Mouse (Mus musculus) heart, postnatal 36 days (tissue): ENCODE measurements at regions not wholly inside any gene's neighbourhood (a gene's known extent, or its start where the extent isn't known, plus 50 kb on each side); places are given as distances from the start of the nearest gene placed in this dataset.

Source experiments
- DNase-seq, 2 experiments: peaks; one replicate each; pipeline ENCODE4 v3.0.0; 2021 to 2022
- intact Hi-C: fragments of 180-260 bp; cut with DNase I; formaldehyde crosslinking; loops from one replicate; pipeline ENCODE4 v1.15.1; 2025

DNA sequence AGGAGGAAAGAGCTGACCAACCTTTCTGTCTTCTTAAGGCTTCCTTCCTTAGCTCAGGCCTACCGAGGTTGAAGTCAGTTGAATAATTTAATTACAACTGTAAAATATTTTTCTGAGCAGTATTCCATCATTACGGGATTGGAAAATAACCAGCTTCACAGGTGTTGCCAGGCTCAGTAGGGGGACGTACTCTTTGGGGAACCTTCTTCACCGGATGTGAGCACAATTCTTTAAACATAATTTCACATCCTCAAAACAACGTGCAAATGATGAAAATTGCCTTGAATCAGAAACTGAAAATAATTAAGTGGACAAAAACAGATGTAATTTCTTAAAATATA lies 515.9 kb downstream of the Tns3 start:
- DNase-seq: no peak
- intact Hi-C loops: no loop called here

DNA sequence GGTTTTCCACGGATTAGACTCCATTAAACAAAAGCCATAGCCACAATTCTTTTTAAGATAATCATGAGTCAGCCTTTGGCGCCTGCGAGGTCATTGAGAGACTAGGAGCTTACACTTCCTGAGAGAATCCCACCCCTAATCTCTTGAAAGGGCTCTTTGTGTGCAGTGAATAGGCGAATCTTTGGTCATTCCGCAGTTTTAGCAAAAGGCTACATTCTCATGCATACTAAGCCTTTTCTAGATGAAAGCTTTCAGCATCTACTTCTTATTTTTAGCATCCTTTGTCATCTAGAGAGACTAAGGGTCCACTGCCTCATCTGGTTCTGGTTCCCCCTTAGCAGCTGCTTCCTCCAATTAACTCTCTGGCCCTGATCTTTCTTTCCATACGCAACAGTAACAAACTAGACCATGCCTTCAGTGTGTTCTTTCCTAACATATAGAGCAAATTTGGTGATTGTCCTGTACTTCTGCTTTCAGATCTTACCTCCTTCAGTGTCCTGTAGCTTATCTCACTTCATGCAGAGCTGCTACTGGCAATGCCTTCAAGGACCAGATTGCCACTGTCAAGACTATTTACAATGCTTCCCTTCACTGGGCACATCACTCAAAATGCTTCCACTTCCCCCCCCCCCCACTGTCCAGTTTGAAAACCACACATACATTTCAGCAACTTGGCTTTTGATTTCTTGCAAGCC lies 516.4 kb downstream of the Tns3 start:
- DNase-seq: no peak
- intact Hi-C loops: no loop called here

DNA sequence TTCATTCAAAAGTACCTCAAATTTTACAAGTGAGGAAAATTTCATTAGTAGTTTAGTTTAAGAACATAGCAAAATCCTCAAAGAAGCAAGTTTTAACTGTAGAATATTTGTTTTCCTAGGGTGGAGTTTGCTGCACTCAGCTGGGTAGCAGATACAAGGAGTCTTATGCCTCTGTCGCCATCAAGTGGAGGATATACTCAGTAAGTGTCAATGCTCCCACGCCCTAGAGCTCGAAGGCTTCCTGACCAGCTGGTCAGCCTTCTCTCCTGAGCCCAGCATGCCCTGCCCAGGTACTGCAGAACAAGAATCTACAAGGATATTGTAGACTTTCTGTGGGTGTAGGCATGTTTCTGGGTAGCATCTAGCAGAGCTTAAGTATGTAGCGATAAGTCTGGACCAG lies 527.0 kb downstream of the Tns3 start:
- intact Hi-C loops: loop anchor here (10.0 kb wide), 2 partner anchors 107 to 923 kb away; partner anchors contain the start of gene Igfbp3
- DNase-seq: peak in 1 of 2 experiments; percentile 18

DNA sequence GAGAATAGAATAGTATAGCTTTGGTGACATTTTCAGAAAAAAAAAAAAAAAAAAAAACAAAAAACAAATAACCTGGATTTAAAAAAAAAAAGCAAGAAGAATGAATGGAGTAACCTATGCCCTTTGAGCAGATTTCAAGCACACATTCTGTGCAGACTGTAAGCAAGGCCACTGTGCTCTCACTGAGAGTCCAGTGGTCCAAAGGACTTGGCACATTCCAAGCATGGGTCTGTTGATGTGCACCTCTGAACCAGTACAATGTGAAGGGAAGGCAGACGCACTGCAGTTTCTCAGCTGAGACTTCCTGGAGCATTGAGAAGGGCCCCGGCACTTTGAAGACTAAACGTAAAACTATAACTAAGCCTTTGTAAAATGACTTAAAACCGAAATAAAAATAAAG lies 527.7 kb downstream of the Tns3 start:
- intact Hi-C loops: loop anchor here (10.0 kb wide), 2 partner anchors 108 to 922 kb away; partner anchors contain the start of gene Igfbp3
- DNase-seq: no peak

DNA sequence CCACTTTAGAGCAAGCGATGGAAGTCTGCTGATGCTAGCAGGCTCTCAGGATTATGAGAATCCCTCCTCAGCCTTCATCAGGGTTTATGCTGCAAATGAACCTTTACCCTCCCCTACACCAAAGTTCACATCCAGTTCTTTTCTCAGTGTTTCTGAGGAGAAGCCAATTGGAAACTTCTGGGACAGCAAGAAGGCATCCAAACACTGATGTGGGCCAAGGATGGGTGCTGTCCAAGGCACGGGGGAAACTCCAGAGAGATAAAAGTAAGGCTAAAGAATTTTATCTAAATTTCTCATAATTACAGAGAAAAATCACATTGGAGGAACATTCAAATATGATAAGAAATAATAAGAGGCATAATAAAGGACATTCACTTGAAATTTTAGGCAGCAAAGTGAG lies 555.0 kb downstream of the Tns3 start:
- peak; percentile 28 to 34 for DNase-seq
- intact Hi-C loops: no loop called here

DNA sequence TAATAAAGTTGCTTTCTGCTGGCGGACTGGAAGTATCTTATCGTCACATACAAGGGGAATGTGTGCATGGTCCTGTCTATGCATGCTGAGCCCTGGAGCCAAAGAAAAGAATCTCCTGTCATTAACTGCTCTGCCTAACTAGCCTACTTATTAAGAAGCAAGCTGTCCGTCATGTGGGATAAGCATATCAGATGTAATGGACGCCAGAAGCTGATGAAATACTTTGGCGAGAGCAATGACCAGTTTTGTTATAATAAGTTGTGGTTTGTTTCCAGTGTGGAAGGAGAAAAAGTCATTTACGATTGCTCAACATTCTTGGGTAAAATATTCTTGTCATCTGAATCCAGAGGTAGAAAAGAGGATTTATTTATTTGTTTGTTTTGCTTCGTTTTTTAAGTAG lies 563.2 kb downstream of the Tns3 start:
- intact Hi-C loops: no loop called here
- DNase-seq: peak; percentile 6 to 17

DNA sequence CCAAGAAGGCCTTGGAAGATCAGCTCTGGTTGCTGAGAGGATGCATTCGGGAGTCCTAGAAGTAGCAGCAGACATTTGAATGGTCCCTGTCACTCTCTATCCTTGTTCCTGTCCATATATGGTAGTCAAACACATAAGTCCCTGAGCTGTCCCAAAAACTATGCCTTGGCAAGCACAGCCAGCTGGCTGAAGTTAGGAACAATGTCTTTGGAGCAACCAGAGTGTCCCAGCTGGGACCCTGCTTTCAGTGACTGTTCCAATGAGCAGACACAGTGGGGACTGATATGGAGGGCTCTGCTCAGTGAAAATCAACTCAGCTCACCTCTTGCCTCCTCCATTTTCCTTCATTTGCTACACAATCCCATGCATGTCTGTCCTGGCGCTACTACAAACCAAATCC lies 580.0 kb downstream of the Tns3 start:
- no peak for DNase-seq
- intact Hi-C loops: no loop called here

DNA sequence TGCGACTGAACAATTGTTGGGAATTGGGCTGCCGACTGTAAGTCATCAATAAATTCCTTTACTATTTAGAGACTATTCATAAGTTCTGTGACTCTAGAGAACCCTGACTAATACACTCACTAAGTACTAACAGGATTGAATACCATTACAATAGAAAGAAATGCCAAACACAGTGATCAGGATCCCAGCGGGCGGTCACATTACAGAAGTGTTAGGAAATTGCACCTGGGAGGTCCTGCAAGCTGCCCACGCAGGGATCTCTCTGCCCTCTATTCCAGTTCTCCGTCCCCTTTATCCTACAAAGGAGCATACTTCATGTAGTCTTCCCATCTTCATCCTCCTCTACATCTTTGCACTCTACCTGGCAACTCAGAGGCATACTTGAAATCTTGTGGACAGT lies 581.5 kb downstream of the Tns3 start:
- intact Hi-C loops: no loop called here

DNA sequence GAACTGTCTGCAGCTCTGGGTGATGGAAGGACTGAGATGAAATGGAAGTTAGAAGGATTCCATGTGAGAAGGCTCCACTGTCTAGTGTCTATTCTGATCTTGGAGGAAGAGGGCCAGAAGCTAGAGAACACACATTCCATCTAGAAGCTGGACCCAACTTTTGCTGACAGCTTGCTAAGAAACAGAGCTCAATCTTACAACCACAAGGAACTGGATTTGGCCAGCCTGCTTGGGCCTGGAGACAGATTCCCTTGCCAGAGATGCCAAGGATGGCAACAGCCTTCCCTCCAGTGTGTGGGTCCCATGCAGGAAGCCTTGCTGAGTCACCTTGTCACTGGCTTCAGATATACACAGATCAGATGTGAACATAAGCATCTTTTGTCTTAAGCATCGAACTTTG lies 591.0 kb downstream of the Tns3 start:
- DNase-seq: no peak
- intact Hi-C loops: no loop called here

More for the DNA sequence above, 581.5 kb downstream of the Tns3 start:
- DNase-seq: no peak

DNA sequence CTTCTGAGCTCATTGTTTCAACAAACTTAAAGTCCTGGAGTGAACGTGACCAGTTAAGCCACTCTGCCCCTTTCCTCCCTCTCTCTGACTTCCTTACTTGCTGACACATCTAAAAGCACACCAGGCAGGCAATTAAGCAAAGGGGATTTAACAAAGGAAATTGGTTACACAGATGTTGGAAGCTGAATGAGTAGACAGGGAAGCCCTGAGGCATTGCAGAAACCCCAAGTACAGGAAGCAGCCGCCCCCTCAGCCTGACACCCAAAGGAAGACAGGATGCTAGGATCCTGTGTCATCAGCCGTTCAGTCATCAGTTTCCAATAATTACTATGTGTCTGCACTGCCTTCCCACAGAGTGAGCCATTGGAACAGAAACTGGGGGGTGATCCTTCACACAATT lies 595.5 kb downstream of the Tns3 start:
- intact Hi-C loops: no loop called here
- no peak for DNase-seq

DNA sequence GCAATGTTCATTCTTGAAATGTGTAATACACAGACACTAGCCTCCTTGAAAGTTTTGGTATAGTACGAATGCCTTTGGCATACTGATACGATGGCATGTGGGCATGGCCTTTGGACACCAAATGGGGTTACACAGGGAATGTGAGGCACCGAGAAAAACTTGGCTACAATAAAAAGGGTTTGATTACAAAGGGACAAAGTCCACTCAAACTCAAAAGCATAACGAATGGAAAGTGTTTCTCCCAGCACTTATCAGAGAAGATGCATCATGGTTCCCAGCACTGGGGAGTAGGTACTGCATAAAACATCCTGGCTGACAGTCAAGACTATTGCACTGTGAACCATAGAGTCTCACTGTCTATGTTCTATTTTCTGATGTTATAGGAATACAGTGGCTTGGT lies 597.0 kb downstream of the Tns3 start:
- DNase-seq: no peak
- intact Hi-C loops: no loop called here

DNA sequence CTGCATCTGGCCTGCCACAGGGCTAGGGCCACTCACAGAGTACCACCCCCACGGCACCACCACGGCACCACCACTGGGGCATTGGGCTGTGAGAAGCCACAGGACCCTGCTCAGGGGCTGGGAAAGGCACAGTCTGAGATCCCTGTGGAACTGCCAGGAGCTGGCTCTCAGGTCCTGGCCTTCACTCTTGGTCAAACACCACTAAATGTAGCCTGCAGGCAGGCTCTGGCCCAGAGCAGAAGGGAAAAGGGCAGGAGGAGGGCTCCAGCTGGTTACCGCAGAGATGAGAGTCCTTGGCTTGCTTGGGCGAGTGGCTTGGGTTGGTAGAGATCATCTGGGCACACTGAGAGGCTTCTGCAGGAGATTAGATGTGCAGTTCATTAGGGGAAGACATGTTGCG lies 598.5 kb downstream of the Tns3 start:
- intact Hi-C loops: no loop called here
- no peak for DNase-seq

DNA sequence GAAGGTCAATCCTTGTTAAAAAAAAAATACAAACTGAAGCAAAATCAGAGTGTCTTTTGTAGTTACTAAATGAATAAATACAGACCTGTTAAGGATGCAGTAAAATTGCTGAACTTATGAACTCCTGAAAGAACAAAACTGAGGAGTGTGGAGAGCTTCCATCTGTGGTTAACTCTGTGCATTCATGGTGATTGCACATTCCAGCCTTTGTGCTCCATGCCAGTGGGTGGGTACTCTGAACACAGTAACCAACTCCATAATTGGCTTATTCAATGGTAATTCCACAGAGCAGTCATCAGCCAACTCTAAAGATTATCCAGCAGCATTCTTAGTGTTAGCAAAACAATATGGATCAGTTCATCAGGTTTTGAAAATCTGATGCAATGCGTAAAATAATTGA lies 599.2 kb downstream of the Tns3 start:
- intact Hi-C loops: no loop called here

DNA sequence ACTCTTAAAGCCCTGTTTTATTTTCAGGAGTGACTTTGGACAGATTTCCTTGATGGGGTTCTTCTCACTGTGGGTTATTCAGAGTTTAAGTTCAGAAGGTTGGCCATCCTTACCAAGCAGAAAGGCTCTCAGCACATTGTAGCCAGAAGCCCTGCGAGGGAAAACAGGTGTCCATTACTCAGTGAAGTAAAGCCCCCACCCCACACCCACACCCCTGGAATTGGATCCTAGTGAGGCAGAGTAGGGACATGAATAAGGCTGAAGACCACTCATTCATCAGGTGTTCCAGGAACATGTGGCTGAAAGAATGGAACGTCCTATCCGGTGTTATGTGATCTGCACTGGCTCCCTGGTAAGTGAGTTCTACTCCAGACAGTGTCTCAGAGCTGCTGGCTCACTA lies 602.3 kb downstream of the Tns3 start:
- intact Hi-C loops: no loop called here
- no peak for DNase-seq

More for the DNA sequence above, 599.2 kb downstream of the Tns3 start:
- DNase-seq: no peak

DNA sequence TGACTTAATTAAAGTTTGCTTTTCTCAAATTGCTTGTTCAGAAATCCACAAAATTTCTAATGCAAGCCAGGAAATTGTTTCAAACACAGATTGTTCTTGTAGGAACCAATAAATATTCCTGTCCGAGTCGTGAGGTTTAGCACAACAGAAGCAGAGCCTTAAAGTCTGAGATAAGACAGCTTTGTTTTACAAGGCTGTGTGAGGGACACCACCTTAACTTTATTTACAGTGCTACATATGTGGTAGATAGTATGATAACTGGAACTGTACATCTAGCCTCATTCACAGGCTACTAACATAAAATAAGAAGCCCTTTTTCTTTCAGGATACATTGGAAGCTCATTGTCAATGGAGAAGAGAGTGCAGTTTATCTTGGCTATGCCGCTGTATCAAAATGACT lies 602.8 kb downstream of the Tns3 start:
- DNase-seq: no peak
- intact Hi-C loops: no loop called here

DNA sequence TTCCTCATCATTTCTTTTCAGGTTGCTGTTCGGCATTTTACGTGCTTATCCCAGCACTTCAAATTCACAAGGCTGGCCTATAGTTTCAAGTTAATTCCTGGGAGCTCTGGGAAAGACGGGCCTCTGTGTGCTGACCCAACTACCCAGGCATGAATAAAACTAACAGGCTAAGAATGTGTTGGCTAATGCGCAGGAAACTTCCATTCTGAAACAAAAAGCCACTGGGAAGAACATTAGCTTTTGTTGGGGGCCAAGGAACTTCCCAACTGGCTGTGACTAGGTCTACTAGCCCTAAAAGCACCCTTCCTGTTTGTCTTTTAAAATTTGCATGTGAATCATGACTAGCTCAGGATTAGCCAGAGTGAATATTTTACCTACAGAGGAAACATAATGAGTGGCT lies 612.8 kb downstream of the Tns3 start:
- DNase-seq: no peak
- intact Hi-C loops: no loop called here

DNA sequence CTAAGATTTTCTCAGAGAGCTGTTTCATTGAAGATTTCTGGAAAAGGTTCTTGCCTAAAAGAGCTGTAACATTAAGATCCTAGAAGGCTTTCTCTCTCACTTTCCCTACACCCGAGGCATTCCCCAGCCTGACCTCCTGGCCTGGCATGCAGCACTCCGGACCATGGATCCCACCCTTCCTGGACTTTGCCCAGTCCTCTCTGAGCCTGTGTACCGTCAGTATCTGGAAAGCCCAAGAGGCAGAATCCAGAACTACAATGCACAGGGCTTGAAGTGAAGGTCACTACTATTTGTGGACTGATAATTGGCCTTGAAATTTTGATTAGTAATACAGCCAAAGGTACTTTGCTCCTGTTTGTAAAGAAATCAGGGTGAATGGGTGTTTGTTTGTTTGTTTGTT lies 619.2 kb downstream of the Tns3 start:
- no peak for DNase-seq
- intact Hi-C loops: no loop called here

DNA sequence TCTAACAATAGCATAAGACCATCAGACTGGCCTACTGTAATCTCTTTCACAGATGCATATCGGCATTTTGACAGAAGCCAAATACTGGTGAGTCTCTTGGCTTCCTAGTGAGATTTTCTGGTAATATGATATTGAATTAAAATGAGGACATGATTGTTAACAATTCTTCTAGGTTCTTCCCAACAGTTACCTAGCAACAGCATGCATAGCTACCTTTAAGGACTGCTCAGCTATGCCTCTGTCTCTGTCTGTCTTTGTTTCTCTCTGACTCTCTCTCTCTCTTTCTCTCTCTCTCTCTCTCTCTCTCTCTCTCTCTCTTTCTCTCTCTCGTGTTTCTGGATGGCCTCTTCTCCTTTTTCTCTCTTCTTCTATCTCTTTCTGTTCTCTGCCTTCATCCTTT lies 634.2 kb downstream of the Tns3 start:
- DNase-seq: no peak
- intact Hi-C loops: no loop called here

DNA sequence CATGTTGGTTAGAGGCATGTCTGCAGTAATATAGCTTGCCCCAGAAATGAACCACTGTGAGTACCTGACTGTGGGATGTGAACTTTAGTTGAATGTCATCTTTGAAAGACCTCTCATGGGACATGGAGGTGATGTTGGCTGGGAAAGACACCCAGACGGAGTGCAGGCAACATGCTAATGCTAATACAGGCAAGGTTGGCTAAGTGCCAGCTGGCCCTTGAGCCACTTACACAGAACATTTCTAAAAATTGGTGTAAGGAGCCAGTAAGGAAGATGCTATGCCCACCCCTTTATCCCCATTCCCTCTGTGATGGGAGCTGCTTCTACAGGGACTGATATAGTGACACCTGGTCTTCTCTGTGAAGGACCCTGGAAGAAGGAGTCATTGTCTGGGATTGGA lies 656.5 kb downstream of the Tns3 start:
- no peak for DNase-seq
- intact Hi-C loops: no loop called here

DNA sequence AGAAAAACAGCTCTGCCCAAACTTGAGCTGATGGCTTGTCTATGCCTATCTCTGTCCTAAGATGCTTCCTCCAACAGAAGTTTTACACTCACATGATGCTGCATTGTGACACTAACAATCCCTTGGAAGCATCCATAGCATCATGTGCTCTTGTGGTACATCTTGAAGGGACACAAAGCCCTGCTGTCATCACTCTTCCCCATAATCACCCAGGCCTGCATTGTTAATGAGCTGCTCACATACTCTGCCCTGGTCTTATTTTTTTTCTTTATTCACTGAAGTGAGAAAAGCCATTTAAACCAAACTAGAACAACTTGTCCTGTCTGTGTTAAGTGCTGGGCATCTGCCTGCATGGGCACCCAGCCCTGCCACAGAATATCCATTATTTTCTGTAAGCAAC lies 683.3 kb downstream of the Tns3 start:
- intact Hi-C loops: no loop called here

DNA sequence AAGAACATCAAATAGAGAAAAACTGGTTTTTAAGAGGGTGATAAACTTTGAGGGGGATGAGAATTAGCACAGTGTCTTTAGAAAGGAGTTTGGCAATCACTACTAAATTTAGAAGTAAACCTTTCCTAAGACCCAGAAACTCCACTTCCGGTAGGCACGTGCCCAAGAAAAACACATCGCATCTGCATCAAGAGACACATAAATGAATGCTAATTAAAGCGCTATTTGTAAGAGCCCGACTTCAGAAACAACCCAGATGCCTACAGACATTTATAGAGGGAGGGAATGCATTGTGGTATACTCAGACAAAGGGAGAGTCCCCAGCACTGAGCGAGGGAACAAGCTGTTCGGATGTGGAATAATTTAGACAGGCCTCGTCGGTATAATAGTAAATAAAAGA lies 688.5 kb downstream of the Tns3 start:
- intact Hi-C loops: no loop called here
- DNase-seq: no peak

More for the DNA sequence above, 683.3 kb downstream of the Tns3 start:
- DNase-seq: no peak

DNA sequence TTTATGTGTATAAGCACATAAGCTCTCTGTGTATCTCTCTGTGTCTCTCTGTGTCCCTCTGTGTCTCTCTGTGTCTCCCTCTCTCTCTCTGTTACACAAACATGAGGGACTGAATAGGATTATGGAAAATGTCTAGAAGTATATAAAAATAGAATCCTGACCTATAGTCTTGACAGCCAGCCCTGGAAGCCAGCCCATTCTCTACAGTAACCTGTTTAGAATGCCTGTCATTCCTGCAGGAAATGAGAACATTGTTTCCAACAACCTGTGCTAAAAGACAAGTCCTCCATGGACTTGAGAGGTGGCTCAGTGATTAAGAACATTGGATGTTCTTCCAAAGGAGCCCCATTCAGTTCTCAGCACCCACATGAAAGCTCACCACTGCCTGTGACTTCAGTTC lies 714.4 kb downstream of the Tns3 start:
- DNase-seq: no peak
- intact Hi-C loops: no loop called here

DNA sequence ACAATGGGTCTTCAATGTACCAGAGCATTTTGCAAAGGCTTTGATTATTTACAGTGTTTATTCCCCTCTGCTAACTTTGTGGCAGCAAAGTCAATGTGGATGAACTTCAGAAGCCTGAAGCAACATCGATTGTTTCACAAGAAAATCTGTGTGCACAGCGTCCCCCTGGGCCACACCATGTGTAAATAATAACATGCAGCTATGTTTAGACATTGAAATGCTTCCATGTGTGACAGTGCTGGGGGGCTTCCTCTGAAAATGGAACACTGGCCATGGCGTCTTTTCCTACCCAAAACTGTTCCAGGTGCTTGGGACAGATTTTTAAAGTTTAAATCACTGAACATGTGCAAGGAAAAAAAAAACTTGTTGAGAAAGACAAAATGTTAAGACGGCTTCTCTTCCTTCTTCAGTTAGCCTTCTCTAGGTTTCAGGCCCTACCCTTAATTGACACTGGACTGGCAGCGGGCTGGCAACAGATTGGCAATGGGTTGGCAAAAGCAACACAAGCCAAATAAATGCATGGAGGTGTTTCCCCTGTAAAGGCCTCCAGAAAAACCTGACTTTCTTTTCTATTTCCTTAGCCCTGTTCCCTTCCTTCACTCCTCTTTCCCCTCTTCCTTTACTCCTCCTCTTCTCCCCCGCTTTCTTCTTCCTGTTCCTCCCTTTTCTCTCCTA lies 715.0 kb downstream of the Tns3 start:
- intact Hi-C loops: no loop called here
- no peak for DNase-seq
